Mouse (Mus musculus) MN1 (cell line): Measurements from ENCODE around the gene Tbxa2r.

Source experiments
- DNase-seq: peaks from one replicate; pipeline ENCODE4 v3.0.0-alpha.2; 2016; ENCODE audit warnings: low spot score

The Tbxa2r gene

DNA sequence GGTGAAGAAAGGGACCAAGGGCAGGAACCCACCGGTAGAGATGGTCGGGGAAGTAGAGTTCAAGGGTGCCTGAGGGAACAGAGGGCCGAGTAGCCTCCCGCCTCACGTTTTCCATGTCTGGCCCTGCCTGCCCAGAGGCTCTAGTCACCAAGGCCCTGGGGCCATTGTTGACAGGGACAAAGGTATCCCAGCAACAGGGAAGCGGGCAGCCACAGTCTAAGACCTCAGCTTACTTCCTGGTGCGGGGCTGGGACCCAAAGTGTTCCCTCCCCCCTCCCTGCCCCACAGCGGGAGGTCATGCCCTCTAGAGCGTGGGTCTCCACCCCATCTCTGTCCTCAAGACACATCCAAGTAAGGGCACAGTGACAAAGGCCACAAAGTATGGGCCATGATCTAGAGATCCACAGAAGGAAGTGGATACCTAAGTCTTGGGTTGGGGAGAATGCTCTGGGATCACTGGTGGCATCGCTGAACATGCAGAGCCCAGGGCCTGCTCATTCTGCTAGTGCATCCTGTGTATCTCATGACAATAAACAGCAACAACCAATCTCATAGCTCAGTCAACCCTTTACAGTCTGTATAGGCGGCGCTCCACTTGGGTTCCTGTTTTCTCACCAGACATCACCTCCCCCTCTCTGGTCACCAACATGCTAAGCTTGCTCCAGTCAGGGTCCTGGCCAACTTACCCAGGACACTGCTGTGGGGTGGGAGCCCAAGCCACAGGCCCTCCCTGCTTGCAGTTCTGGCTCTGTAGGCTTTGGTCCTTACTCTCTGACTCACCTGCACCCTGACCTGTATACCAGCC lies 37.3 kb downstream of the Tbxa2r start, which contains the start of gene 4930404N11Rik:
4930404N11Rik (minus strand) TSS at position 145 of the 805 bp plus-strand sequence.
- no peak for DNase-seq

DNA sequence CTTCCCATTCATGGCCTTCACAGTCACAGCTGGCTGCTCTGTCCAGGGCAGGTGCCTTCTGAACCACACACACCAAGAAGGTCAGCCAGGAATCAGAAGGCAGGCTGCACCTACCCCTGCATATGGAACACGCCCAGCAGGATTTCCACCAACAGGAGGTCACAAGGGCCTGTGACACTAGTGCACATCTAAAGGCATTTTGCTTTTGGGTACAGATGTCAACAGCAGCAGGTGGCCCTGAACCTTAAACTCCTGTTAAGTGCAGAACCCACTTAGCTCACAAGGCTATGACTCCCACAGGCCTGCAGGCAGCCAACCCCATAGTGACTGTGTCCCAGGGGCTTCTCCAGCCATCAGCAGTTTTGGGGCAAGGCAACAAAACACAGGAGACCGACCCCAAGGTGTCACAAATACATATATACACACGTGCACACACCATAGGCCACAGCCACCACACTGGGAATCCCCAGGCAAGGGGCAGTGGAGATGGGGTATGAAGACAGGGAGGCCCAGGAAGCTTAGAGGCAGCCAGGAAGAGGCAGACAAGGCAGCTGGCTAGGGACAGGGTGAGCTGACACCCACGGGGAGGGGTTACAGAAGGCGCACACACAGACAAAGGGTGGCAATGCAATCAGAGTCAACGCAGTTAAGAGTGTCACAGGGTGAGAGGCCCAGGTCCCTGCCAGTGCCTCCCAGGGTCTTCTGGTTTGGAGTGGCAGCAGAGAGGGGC lies 38.1 kb downstream of the Tbxa2r start:
- DNase-seq = no peak

GRCm38 (mm10) chr10:81367207-81367495 lies 38.6 kb downstream of the Tbxa2r start:
- DNase-seq = no peak

DNA sequence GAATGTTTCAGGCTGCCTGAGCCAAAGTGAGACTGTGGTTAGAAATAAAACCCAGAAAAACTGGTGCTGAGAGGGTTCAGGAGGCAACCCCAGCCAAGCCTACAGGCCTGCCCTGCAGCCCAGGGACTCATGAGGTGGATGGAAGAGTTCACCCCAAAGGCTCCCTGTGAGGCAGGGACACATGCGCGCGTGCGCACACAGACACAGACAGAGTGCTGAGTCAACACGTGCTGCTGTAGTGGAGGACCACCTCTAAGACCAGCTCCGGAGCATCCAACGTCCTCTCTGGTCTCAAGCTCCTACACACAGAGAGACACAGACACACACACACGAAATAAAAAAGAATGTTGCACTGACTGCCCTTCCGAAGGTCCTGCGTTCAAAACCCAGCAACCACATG lies 46.8 kb downstream of the Tbxa2r start:
- DNase-seq = no peak

DNA sequence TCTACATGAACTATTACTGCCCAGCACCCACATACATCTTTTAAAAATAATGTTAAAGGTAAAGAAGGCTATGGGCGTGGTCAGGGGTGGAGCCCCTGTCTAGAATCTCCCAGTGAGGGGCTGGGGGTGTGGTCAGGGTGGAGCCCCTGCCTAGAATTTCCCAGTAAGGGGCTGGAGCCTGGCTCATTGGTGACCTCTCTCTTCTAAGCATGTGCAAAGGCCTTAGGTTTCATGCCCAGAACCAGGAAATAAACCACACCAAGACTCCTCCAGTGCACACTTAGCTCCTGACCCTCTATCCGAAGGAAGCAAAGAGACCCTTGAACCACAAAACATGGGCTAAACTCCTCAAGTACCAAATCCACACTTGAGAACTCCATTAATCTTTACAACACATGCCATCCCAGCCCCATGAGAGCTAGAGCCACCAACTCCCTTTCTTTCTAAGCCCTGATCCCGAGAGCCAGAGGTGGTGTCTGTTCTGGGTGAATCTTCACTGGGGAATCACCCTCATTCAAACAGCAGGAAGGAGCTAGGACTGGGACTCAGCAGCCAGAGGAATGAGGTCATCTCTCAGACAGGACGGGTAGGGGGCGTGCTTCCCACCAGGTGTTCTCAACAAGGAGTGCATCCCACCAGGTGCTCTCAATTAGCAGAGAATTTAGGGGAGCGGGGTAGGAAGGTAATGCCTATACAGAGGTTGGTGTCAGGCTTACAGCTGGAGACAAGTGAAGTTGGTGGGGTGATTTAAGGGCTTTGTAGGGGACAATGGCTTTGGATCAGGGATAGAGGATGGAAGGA lies 48.2 kb downstream of the Tbxa2r start:
- DNase-seq = peak; percentile 48

- DNase-seq = no peak
Observed at GRCm38 (mm10) chr10:81377362-81377664, 48.8 kb downstream of the Tbxa2r start.

DNA sequence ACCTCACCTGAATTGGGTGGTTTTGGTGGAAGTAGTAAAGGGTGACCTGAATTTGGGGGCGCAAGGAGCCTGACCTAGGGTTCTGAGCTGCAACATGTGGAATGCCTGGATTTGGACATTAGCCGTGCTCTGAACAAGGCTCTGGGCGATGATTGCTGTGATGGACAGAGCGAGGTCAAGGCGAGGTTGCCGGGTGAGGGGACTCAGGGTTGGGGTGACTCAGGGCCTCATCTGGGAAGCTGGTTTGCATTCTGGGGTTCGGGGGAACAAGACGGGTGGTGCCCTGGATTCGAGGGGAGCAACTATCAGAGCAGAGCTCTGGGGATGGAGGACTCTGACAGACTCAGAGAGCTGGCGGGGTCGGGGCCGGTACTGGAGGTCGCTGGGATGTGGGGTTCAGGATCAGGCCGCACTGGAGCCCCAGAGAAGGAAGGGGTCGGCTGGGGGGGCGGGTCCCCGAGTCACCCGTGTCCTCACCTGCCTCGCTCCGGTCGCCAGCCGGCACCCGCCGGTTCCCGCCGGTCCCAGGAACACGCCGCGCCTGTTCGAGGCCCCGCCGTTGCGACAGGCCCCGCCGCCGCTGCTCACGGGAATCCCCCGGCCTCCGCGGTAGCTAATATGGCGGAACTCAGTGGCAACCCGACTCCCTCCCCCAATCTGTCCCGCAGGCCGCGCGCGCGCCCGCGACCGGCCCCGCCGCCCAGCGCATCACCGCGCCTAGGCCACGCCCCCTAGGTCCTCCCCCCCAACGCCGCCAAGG lies 49.4 kb downstream of the Tbxa2r start, which contains the start of gene Fzr1:
Fzr1 (minus strand) TSS at position 724 of the 760 bp plus-strand sequence.
- DNase-seq = no peak

- peak; percentile 100 for DNase-seq
Observed at GRCm38 (mm10) chr10:81378553-81379182, 50.1 kb downstream of the Tbxa2r start.

GRCm38 (mm10) chr10:81379183-81379553 lies 50.6 kb downstream of the Tbxa2r start:
- no peak for DNase-seq

DNA sequence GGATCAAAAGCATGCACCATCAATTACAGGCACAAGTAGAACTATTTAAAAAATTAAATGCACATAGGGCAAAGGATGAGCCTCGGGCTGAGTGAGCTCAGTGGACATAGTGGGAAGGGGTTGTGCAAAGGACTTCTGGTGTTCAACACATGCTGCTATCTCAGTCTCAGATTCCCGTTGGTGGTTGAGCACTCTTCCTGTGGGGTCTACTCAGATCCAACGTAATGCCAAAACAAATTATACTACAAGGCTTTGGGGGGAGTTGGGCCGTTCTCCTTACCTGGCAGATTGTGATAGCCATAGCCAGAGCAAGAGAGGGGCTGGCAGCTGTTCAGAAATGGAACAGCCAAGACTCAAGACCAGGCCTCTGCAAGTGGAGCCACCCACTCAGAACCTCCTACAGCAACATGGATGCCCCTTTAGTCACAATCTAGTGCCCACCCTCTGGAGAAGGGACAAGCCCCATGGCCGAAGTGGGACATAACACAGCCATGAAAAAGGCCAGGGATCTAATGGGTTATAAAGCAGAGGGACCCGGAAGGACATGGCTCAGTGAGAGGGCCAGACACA lies 51.4 kb downstream of the Tbxa2r start:
- DNase-seq = no peak

- DNase-seq = peak; percentile 82
Observed at GRCm38 (mm10) chr10:81382039-81382438, 53.5 kb downstream of the Tbxa2r start.

GRCm38 (mm10) chr10:81383802-81384604 lies 55.5 kb downstream of the Tbxa2r start, which contains the start of the genes Dohh and Gm48551:
Gene Dohh, plus strand, starts transcription at chr10:81384428.
Gene Gm48551, plus strand, starts transcription at chr10:81384466.
- DNase-seq = peak; percentile 99

DNA sequence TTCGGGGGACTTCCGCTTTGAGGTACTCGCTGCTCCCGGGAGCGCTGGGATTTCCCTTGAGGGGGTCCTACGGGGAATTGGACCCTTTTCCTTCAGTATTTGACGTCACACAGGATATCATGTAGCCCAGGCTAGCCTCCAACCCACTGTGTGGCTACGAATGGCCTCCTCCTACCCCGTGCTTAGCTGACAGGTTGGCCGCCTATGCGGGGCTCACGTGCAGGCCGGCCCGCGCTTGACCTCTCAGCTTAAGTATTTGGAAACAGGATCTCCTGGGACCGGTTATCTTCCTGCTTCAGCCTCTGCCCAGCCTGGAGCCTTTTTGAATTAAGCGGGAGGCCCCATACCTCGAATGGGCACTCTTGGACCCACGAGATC lies 56.1 kb downstream of the Tbxa2r start:
- no peak for DNase-seq
